Mouse (Mus musculus): ENCODE measurements at regions not wholly inside any gene's neighbourhood (a gene's known extent, or its start where the extent isn't known, plus 50 kb on each side); places are given as distances from the start of the nearest gene placed in this dataset.
"Not testable (repeated sequence)": the region's sequence is repeated elsewhere in the genome, so short reads cannot be mapped to it uniquely, and the experiment has no call there.

DNA sequence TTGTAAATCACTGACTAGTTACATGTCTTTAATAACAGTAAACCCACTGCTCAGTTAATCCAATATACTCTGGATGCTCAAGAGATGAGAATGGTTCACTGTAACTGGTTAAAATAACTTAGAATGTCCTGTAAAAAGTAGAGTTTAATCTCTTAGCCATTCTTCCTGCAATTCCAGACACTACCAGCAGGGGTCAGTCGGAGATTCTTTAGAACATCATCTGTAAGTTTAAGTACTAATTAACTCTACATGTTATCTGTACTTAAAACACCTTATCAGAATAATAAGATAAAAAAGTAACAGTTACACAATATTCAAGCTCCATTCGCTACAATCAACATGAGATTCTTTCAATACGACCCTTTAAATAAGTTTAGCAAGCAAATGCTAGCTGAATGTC, 58.7 kb upstream of the Olig3 start:
- no peak for DNase-seq (ENCODE audit: low spot score)

DNA sequence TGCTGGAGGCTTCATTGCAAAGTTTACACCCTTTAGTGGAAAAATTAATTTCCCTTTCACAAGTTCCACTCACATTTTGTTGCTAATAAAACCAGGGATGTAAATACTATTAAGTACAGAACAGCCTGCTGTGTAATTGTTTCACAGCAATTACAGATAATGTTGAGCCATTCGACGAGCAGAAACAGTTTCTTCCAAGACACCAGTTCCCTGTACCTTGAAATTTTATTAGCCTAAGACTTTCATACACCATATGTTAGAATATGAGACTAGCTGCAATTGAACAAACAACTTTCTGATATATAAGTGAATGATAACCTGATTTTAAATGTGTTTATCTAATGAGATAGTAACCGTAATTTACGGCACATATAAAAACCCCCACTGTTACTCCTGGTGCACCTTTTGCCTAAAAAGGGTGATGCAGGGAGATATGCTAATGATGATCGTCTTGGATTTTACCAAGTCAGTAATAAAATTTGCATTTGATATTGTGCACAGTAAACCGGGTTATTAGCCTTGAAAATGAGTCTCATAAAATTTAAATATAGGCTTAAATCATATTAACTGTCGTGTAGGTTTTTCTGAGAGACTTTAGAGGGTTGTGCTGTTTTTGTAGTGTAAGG, 60.8 kb upstream of the Olig3 start:
- DNase-seq (ENCODE audit: low spot score) = no peak

GRCm38 (mm10) chr10:19291474-19291873, 64.9 kb upstream of the Olig3 start:
- no peak for DNase-seq (ENCODE audit: low spot score)

GRCm38 (mm10) chr10:19291039-19291438, 65.3 kb upstream of the Olig3 start:
- not testable (repeated sequence) for DNase-seq (ENCODE audit: low spot score)

DNA sequence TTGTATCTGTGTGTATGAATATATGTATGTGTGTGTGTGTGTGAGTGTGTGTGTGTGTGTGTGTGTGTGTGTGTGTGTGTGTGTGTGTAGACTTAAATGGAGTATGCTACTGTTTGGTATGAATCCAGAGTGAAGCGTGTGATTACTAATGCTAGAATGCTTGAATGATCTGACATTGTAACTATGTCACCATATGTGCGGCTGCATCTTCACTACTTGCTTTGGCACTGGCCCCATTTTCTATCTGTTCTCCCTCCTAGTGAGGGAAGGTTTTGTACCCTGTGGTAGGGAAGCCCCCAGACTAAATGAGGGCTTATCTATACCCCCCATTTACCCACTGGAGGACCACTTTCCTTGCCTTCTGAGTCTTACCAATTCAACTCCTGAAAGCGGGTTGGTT, 74.2 kb upstream of the Olig3 start:
- DNase-seq (ENCODE audit: low spot score) = no peak

DNA sequence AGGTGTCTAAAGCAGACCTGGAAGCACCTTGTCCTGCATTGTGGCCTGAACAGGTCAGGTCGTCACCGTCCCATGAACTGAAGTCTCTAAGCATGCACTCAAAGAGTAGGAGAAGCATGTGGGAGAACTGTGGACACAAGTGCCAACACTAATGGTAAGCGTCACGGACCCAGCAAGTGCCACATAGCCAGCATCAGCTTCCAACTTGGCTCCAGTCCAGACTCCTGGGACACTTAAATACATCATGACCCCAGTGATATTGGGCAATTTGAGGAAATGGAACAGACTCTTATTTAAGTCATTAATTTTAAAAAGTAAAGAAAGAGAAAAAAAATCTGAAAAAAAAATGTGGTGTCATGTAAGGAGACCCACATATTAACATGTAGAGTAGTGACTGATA, 75.3 kb upstream of the Olig3 start:
- no peak for DNase-seq (ENCODE audit: low spot score)

DNA sequence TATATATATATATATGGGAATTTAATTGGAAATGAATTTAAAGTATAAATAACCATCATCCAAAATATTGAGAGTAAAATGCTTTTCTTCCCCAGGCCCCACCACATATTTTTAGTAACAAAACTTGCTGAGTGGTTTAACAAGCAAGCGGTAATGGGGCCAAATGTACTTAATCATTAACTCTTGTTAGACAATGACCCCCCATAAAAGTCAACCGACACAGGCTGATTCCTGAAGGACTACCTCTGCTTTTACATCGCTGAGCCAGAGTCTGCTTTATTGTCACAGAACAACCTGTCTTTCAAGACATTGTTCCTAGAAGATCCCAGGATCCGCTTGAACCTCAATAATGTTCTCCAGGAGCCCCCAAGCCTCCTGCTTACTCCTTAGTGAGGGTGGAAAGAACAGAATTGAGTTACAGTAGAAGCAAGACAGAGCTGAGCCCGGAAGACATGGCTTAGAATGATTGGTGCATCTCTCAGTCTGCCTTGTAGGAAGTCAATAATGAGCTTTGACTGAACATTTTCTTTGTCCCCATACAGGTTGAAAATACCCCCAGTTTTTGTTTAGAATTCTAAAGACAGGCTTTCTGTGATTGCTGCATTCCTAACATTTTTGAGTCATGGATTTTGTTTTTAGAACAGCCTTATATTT, 78.0 kb upstream of the Olig3 start:
- no peak for DNase-seq (ENCODE audit: low spot score)

DNA sequence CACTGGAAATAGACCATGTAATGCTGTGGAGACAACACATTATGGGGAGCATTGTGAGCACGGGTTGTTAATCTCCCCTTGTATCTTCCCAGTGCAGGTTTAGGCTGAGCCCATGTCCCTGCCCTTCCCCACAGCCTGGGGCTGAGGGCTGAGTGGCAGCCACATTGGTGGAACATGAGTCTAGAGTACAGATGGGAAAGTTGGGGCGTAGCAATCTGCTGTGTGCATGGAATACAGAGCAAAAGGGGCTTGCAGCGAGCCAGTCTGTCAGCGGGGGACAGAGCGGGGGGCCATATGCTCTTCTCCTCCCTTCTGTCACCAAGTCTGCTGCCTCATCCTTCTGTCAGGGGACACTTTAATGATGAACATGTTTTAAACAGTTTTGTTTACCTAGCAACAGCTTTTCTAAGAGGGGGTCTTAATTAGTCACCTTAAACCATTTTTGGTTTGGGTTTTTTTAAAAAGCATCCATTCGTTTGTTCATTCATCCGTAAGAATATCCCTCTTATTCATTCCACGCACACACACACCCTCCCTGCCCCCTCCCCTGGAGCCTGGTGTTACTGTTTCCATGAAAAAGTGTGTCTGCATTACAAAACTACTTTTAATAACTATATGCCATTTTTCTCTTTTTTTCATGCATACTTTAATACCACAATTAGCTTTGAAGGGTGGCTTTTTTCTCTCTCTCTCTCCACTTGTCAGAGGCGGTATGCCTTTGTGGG, 79.1 kb upstream of the Olig3 start:
- DNase-seq (ENCODE audit: low spot score) = peak; percentile 50

DNA sequence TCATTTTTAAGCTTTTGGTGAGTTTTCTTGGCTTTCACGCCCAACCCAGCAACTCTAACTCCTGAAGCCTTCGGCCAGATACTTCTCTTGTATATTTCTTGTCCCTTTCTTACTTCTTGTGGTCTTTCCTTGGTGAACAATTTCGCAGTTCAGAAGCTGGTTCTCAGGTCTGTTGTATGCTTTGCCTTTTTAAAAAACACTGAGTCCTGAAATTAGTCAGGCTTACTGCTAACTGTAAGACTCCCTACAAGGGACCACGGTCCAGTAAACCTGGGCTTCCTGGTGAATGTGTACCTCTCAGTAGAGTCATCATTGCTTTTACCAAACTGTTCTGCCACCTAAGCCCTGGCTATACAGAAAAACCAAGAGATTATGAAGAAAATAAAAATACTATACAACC, 81.3 kb upstream of the Olig3 start:
- no peak for DNase-seq (ENCODE audit: low spot score)

GRCm38 (mm10) chr10:19269418-19269817, 86.9 kb upstream of the Olig3 start:
- DNase-seq (ENCODE audit: low spot score) = no peak

DNA sequence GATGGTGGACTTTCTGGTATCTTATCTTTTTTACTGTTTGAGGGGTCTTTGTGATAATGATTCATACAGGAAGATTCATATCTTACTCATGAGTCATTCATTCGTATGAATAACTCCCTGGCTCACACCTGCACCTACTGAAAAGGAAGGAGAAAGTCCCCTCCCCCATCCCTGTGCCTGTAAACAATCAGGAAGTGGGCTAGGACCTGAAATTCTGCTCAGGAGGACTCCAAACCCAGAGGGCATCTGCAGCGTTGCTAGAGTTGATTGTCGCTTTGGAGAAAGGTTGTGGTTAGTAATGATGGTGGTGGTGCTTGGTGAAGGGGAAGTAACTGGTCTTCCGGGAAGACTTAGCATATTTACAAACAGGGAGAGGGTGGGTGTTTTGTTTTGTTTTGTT, 88.3 kb upstream of the Olig3 start:
- DNase-seq (ENCODE audit: low spot score) = no peak

DNA sequence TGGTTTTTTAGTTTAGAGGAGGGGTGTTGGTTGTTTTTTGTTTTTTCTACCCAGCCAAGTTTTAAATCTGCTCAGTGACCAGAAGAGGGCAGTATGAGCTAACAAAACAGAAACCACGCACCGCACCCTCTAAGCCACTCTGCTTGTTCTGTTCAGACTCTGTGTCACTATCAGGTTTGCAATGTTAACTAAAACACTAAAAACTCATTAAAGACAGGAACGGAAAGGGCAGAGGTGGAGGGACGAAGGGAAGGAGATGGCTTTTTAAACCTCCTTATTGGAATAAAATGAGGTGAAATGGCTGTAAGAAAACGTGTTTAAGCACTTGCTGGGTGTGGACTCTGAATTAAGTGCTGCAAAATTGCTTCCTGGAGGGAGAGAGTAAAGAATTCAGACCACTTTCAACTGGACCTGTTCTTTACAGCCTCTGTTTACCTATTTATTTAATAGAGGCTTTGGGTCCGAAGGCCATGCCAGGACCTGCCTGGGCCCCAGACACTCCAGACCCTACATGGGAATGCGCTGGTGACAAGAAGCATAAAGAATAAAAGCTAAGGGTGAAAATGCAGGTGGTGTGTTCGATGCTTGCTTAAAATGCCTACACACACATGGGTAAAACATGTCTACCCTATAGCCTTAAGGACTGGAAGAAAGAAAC, 116.1 kb upstream of the Olig3 start:
- peak; percentile 3 for DNase-seq (ENCODE audit: low spot score)

GRCm38 (mm10) chr10:19216240-19216639, 140.1 kb upstream of the Olig3 start:
- DNase-seq (ENCODE audit: low spot score) = no peak

DNA sequence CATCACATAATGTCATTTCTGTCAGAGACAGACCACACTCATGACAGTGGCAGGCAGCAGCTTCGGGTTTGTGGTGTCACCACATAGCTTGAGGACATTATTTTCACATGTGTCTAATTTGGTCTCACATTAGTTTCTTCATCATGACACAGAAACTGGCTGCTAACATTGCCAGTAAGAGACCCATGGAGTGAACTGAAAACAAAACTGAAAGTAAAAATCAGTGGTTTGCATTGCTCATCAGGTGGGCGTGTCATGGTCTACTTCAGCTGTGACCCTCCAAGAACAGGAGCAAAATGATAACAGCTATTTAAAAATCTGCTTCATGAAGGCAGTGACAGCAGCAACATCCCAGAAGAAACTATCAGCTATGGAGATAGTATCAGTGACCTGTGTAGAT, 146.6 kb upstream of the Olig3 start:
- no peak for DNase-seq (ENCODE audit: low spot score)

DNA sequence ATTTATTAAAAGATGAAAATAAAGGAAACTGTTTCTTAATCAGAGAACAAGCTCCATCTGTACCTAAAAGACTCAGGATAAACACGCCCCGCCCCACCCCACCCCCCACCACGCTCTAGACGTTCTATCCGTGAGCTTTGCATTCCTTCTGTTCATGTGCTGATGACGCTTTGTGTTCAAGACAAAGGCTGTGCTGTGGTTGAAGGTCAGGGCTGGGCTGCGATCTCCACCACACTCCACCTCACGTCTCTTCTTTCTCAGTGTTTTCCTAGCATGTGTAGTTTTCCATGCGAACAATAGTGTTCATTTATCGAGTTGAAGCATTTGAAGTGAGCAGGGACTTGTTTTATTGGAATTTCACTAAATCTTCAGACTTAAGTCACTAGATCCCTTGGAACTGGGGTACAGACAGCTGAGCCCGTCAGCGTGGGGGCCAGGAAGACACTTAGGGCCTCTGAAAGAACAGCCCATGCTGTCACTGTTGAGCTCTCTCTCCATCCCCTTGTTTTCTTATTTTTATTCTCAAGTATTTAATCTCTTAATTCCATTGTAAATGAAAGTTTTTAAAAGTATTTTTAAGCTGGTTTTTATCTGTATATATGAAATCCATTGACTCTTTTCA, 148.1 kb upstream of the Olig3 start:
- no peak for DNase-seq (ENCODE audit: low spot score)

- no peak for DNase-seq (ENCODE audit: low spot score)
Measured at GRCm38 (mm10) chr10:19207505-19207904, 148.8 kb upstream of the Olig3 start.

GRCm38 (mm10) chr10:19200311-19200710, 156.0 kb upstream of the Olig3 start:
- no peak for DNase-seq (ENCODE audit: low spot score)

GRCm38 (mm10) chr10:19195676-19196075, 160.7 kb upstream of the Olig3 start:
- DNase-seq (ENCODE audit: low spot score) = no peak

DNA sequence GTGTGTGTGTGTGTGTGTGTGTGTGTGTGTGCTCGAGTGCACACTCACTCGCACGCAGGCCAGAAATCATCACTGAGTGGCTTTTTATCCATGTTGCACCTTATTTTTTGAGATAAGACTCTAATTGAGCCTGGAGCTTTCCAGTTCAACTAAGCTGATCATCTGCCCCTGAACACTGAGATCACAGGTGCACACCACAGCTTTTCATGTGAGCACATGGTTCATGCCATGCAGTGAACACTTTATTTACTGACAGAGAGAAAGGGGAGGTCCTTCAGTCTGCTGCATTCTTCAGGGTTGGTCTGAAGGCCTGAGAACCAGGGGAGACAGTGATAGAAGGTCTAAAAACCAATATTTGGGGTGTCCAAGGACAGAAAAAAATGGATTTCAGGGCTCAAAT, 161.7 kb upstream of the Olig3 start:
- no peak for DNase-seq (ENCODE audit: low spot score)

- DNase-seq (ENCODE audit: low spot score) = no peak
Measured at GRCm38 (mm10) chr10:19192971-19193758, 163.2 kb upstream of the Olig3 start.

- DNase-seq (ENCODE audit: low spot score) = no peak
Measured at GRCm38 (mm10) chr10:19192221-19192620, 164.1 kb upstream of the Olig3 start.
